Mouse (Mus musculus) midbrain, embryonic 15.5 days (tissue): ENCODE measurements at regions not wholly inside any gene's neighbourhood (a gene's known extent, or its start where the extent isn't known, plus 50 kb on each side); places are given as distances from the start of the nearest gene placed in this dataset.
"Not testable (repeated sequence)": the region's sequence is repeated elsewhere in the genome, so short reads cannot be mapped to it uniquely, and the experiment has no call there.

ENCODE experiments used
- ATAC-seq: fragments of 200-750 bp; cut with Nextera tagmentation; replicated peaks from 2 replicates; pipeline ENCODE4 v1.8.0; 2017; ENCODE audit warnings: moderate TSS enrichment
- H3K27ac ChIP-seq: fragments of 300-500 bp; sonication (generic); 2 replicates; pipeline ENCODE4 v1.5.1; 2015; ENCODE audit warnings: mild to moderate bottlenecking, inconsistent platforms
- H3K27me3 ChIP-seq: fragments of 300-500 bp; sonication (generic); replicated peaks from 2 replicates; pipeline ENCODE4 v1.6.1; 2015; ENCODE audit warnings: inconsistent platforms
- H3K36me3 ChIP-seq: fragments of 300-500 bp; sonication (generic); replicated peaks from 2 replicates; pipeline ENCODE4 v1.6.1; 2015; ENCODE audit warnings: inconsistent platforms
- H3K4me1 ChIP-seq: fragments of 300-500 bp; sonication (generic); 2 replicates; pipeline ENCODE4 v1.6.1; 2015; ENCODE audit warnings: inconsistent platforms
- H3K4me2 ChIP-seq: fragments of 300-500 bp; sonication (generic); 2 replicates; pipeline ENCODE4 v1.6.1; 2015; ENCODE audit warnings: inconsistent platforms, mild to moderate bottlenecking, moderate library complexity
- H3K4me3 ChIP-seq: fragments of 300-500 bp; sonication (generic); 2 replicates; pipeline ENCODE4 v1.5.1; 2015; ENCODE audit warnings: mild to moderate bottlenecking, inconsistent platforms
- H3K9ac ChIP-seq: fragments of 300-500 bp; sonication (generic); 2 replicates; pipeline ENCODE4 v1.6.1; 2015; ENCODE audit warnings: mild to moderate bottlenecking, inconsistent platforms
- H3K9me3 ChIP-seq: fragments of 300-500 bp; sonication (generic); 2 replicates; pipeline ENCODE4 v1.6.1; 2016; ENCODE audit warnings: inconsistent platforms
- WGBS: fragments of 180-500 bp; shearing (Covaris S2); methylation state at CpG from one replicate; pipeline ENCODE4 v1.1.7; 2015; ENCODE audit warnings: mixed read lengths; 5-methylcytosine and 5-hydroxymethylcytosine counted together

GRCm38 (mm10) chr17:83972874-83973273 lies 125.1 kb upstream of the Haao start:
- Histone ChIP-seq H3K9me3 (no peaks in the 10 kb centered on the region), H3K4me2 (no peak overlapping the region), H3K9ac (no peak overlapping the region), H3K36me3 (no peaks in the 10 kb centered on the region), H3K27ac (no peak overlapping the region), H3K4me1 (no peaks in the 10 kb centered on the region), H3K4me3 (no peak overlapping the region), H3K27me3 (no peaks in the 10 kb centered on the region)
- ATAC-seq, result no peak
- 92% methylated on average over 5 of the region's 5 CpGs for WGBS

DNA sequence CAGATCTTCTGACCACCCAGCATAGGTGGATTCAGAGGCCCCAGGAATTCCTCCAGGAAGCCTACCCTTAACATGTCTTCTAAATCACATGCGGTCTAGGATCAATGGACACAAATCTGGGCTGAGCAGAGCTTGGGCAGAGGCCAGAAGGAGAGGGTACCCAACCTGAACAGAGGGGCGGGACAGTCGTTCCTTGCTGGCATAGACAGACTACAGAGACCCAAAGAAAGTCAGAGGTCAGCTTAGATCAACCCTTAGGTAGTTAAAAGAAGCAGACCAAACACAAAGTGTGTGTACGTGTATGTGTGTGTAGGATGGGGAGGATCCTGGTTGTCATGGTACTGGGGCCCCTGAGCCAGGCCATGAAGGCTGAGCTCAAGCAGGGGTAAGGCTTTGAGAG lies 124.7 kb upstream of the Haao start:
- Histone ChIP-seq H3K4me2 (no peak overlapping the region), H3K4me1 (no peaks in the 10 kb centered on the region), H3K9ac (no peak overlapping the region), H3K36me3 (no peaks in the 10 kb centered on the region), H3K27ac (no peak overlapping the region), H3K9me3 (no peaks in the 10 kb centered on the region), H3K4me3 (no peak overlapping the region), H3K27me3 (no peaks in the 10 kb centered on the region)
- WGBS, result 71% methylated on average over 4 of the region's 4 CpGs
- ATAC-seq, result no peak

GRCm38 (mm10) chr17:83972026-83972425 lies 124.3 kb upstream of the Haao start:
- 6% methylated on average over 5 of the region's 5 CpGs for WGBS
- Histone ChIP-seq H3K4me1 (no peaks in the 10 kb centered on the region), H3K4me2 (no peak overlapping the region), H3K9ac (no peak overlapping the region), H3K27ac (no peak overlapping the region), H3K27me3 (no peaks in the 10 kb centered on the region), H3K9me3 (no peaks in the 10 kb centered on the region), H3K4me3 (no peak overlapping the region), H3K36me3 (no peaks in the 10 kb centered on the region)
- ATAC-seq, result 0 out of 2 replicates have a peak, but pooled peaks have one; percentile 45

- Histone ChIP-seq H3K36me3 (no peaks in the 10 kb centered on the region), H3K9ac (no peak overlapping the region), H3K4me1 (no peaks in the 10 kb centered on the region), H3K9me3 (no peaks in the 10 kb centered on the region), H3K27me3 (no peaks in the 10 kb centered on the region), H3K27ac (no peak overlapping the region), H3K4me3 (no peak overlapping the region), H3K4me2 (no peak overlapping the region)
- ATAC-seq, result no peak
- WGBS, result 61% methylated on average over 7 of the region's 7 CpGs
These were observed 121.7 kb upstream of the Haao start for GRCm38 (mm10) chr17:83969407-83969826.

- H3K9ac ChIP-seq, H3K27ac ChIP-seq, H3K4me1 ChIP-seq: not testable (repeated sequence)
These were observed 120.4 kb upstream of the Haao start for GRCm38 (mm10) chr17:83968124-83968523.

GRCm38 (mm10) chr17:83967007-83967406 lies 119.2 kb upstream of the Haao start:
- 91% methylated on average over 6 of the region's 6 CpGs for WGBS
- Histone ChIP-seq H3K4me3 (no peak overlapping the region), H3K9ac (no peak overlapping the region), H3K9me3 (no peaks in the 10 kb centered on the region), H3K4me1 (no peaks in the 10 kb centered on the region), H3K27me3 (no peaks in the 10 kb centered on the region), H3K27ac (no peak overlapping the region), H3K4me2 (no peak overlapping the region), H3K36me3 (no peaks in the 10 kb centered on the region)
- ATAC-seq, result no peak

More at GRCm38 (mm10) chr17:83968124-83968523, 120.4 kb upstream of the Haao start:
- H3K9me3 ChIP-seq, H3K4me2 ChIP-seq, H3K36me3 ChIP-seq, H3K27me3 ChIP-seq, H3K4me3 ChIP-seq, ATAC-seq: not testable (repeated sequence)
- 83% methylated on average over 3 of the region's 3 CpGs for WGBS

DNA sequence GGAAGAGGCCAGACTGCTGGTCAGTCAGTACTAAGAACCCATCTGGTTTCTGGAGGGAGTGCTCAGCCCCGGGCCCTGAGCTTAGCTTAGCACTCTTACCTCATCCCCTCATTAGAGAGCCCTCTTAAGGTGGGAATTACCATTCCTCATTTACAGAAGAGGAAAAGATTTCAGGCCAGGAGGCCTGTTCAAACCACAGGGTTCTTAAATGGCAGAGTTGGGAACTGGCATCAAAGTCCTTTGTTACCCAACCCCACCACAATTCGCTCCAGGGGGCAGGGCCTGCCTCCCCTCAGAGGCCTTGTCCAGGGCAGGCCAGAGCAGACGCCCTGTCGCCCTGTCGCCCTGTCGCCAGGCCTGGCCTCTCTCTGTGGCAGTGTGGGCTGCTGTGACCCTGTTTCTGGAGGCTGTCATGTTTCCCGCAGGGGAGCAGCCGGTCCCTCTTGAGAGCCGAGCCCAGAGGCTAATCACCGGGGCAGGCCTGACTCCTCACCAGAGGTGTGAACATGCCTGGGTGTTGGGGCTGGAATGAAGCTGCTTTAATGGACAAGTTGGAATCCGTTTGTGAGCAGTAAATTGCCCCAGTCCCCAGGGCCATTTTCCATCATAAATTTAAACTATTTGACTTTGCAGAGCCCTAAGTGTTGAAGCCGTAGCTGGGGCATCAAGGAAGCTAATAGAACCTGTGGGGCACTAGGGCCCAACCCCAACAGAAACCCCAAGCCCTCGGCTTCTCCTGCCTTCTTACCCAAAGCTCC lies 116.9 kb upstream of the Haao start:
- no peaks in the 10 kb centered on the region for H3K9me3 ChIP-seq
- no peak for ATAC-seq
- 47% methylated on average over 13 of the region's 13 CpGs for WGBS
- no peak overlapping the region for H3K4me3 ChIP-seq
- 0 out of 2 replicates have a peak, but pooled peaks cover 2% of the 10 kb centered on the region for H3K4me1 ChIP-seq
- H3K4me2 ChIP-seq, result no peak overlapping the region
- H3K27ac ChIP-seq, result no peak overlapping the region
- H3K9ac ChIP-seq, result no peak overlapping the region
- H3K36me3 ChIP-seq, result no peaks in the 10 kb centered on the region
- H3K27me3 ChIP-seq, result no peaks in the 10 kb centered on the region

DNA sequence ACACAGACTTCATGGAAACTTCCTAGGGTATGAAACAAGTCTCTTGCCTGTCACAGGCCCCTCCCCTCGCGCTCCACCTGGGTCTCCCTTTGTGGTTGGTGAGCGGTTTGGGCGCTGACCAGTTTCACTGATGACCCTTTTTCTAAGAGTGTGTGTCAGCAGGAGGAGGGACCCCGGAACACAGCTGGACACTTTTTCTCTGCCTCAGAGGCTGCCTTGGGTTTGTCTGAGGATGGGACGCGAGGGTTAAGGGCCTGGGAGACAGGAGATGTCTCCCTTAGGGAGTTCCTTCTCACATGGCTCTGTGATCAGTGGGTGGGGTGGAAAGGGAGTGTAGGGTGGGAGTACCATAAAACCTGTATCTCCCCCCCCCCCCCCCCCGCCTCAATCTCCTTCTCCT lies 115.8 kb upstream of the Haao start:
- Histone ChIP-seq H3K27me3 (no peaks in the 10 kb centered on the region), H3K36me3 (no peaks in the 10 kb centered on the region), H3K4me1 (peaks cover 13% of the 10 kb centered on the region), H3K9me3 (no peaks in the 10 kb centered on the region), H3K9ac (no peak overlapping the region), H3K4me3 (no peak overlapping the region), H3K4me2 (no peak overlapping the region), H3K27ac (no peak overlapping the region)
- ATAC-seq, result no peak
- 73% methylated on average over 8 of the region's 8 CpGs for WGBS

GRCm38 (mm10) chr17:83962841-83963240 lies 115.1 kb upstream of the Haao start:
- Histone ChIP-seq H3K27me3 (no peaks in the 10 kb centered on the region), H3K4me3 (no peak overlapping the region), H3K4me1 (peaks cover 14% of the 10 kb centered on the region), H3K36me3 (no peaks in the 10 kb centered on the region), H3K27ac (no peak overlapping the region), H3K4me2 (no peak overlapping the region), H3K9me3 (no peaks in the 10 kb centered on the region), H3K9ac (no peak overlapping the region)
- 23% methylated on average over 4 of the region's 4 CpGs for WGBS
- no peak for ATAC-seq

GRCm38 (mm10) chr17:83962126-83962525 lies 114.4 kb upstream of the Haao start:
- WGBS, result 89% methylated on average over 6 of the region's 6 CpGs
- H3K4me3 ChIP-seq, result no peak overlapping the region
- no peak for ATAC-seq
- peaks cover 14% of the 10 kb centered on the region for H3K4me1 ChIP-seq
- no peak overlapping the region for H3K27ac ChIP-seq
- no peaks in the 10 kb centered on the region for H3K9me3 ChIP-seq
- no peak overlapping the region for H3K4me2 ChIP-seq
- H3K9ac ChIP-seq, result no peak overlapping the region
- no peaks in the 10 kb centered on the region for H3K27me3 ChIP-seq
- no peaks in the 10 kb centered on the region for H3K36me3 ChIP-seq

- Histone ChIP-seq H3K4me1 (peaks cover 14% of the 10 kb centered on the region), H3K4me2 (no peak overlapping the region), H3K27me3 (no peaks in the 10 kb centered on the region), H3K9ac (no peak overlapping the region), H3K36me3 (no peaks in the 10 kb centered on the region), H3K4me3 (no peak overlapping the region), H3K9me3 (no peaks in the 10 kb centered on the region), H3K27ac (no peak overlapping the region)
- WGBS, result 89% methylated on average over 7 of the region's 7 CpGs
- no peak for ATAC-seq
These were observed 113.1 kb upstream of the Haao start for GRCm38 (mm10) chr17:83960821-83961220.

- Histone ChIP-seq H3K36me3 (no peaks in the 10 kb centered on the region), H3K4me3 (no peak overlapping the region), H3K4me1 (peaks cover 18% of the 10 kb centered on the region), H3K27me3 (no peaks in the 10 kb centered on the region), H3K4me2 (no peak overlapping the region), H3K9me3 (no peaks in the 10 kb centered on the region), H3K9ac (no peak overlapping the region), H3K27ac (no peak overlapping the region)
- WGBS, result 60% methylated on average over 3 of the region's 3 CpGs
- no peak for ATAC-seq
These were observed 112.4 kb upstream of the Haao start for GRCm38 (mm10) chr17:83960158-83960557.

- H3K27ac ChIP-seq, result peak overlapping the region; percentile 10; the same call in 1 of the 2 replicates
These were observed 111.5 kb upstream of the Haao start for GRCm38 (mm10) chr17:83959159-83959848.

More at GRCm38 (mm10) chr17:83959159-83959848, 111.5 kb upstream of the Haao start:
- Histone ChIP-seq H3K4me1 (peaks cover 26% of the 10 kb centered on the region), H3K36me3 (no peaks in the 10 kb centered on the region), H3K9ac (no peak overlapping the region), H3K4me3 (no peak overlapping the region), H3K9me3 (no peaks in the 10 kb centered on the region), H3K4me2 (no peak overlapping the region), H3K27me3 (no peaks in the 10 kb centered on the region)
- ATAC-seq, result 0 out of 2 replicates have a peak, but pooled peaks have one; percentile 48
- 27% methylated on average over 9 of the region's 9 CpGs for WGBS
